Mouse (Mus musculus) large intestine, adult 2 months (tissue): ENCODE results near the gene Ppp2r5d. TPM values are rescaled to one million over a fixed set of nuclear protein-coding genes. Genes with fewer than 3 reads are reported as not detected.

Experiments used
- DNase-seq: peaks from one replicate; pipeline ENCODE4 v3.0.0-alpha.2; 2012; ENCODE audit warnings: low read depth, low spot score
- WGBS: fragments of 180-500 bp; shearing (Covaris S2); methylation state at CpG from one replicate; pipeline ENCODE4 v1.1.7; 2018; 5-methylcytosine and 5-hydroxymethylcytosine counted together
- polyA plus RNA-seq: library from polyadenylated mRNA; depleted of rRNA; stranded (reverse); fragments of >200 nt; gene quantifications from 2 replicates; pipeline ENCODE4 v1.2.3, GENCODE M21; 2012

Ppp2r5d gene
- polyA plus RNA-seq, 1 experiment: 86.8 TPM

DNA sequence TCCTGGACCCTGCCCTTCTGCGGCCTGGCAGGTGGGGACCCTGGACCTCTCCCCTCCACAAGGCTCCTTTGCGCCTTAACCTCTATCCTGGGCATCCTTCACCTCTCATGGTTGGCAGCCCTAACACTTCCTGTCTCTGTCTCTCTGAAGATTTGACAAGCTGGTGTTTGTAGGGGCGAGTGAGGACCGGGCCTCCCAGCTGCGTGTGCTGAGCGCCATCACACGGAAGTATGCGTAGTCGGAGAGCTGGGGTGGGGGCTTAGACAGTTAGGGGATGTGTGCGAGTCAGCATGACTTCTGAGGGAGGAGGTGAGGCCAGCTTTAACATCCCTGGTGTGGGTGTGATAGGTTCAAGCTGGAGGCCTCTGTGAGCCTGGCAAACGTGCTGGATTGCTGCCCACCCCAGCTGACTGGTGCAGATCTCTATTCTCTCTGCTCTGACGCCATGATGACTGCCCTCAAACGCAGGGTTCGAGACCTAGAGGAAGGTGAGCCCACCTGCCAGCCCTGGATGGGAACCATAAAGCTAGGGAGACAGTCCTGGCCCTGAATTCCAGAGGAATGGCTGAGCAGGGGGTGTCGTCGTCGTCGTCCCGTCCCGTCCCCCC is 19.7 kb upstream of the Ppp2r5d start:
- DNase-seq: no peak
- 80% methylated on average over 20 of the region's 20 CpGs for WGBS

- DNase-seq: no peak
- 91% methylated on average over 7 of the region's 7 CpGs for WGBS
Measured at GRCm38 (mm10) chr17:46721077-46721476, 16.2 kb upstream of the Ppp2r5d start.

DNA sequence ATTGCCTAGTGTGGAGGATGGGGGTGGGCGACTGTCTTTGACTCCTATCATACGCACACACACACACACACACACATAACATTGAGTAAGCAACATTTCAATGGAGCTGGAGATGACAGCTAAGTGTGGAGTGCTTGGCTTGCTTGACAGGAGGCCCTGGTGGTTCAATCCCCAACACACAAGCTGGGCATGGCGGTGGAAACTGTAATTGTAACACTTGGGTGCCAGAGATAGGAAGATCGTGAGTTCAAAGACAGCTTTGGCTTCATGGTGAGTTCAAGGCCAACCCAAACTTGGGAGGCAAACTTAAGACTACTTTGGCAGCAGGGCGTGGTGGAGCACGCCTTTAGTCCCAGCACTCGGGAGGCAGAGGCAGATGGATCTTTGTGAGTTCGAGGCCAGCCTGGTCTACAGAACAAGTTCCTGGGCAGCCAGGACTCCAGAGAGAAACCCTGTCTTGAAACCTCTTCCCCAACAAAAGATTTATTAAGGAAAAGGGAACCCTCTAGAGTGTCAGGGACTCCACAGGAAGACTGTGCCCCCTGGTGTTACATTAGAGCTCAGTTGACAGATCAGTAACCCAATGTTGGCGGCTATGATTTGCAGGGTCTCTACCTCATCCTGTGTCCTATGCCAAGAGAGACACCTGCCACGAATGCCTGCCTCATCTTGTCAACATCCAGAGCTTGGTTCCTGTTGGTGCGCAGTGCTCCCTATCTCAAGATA is 10.0 kb upstream of the Ppp2r5d start:
- DNase-seq: no peak
- 92% methylated on average over 11 of the region's 11 CpGs for WGBS

- 87% methylated on average over 9 of the region's 9 CpGs for WGBS
- DNase-seq: no peak
Measured at GRCm38 (mm10) chr17:46713849-46714248, 8.9 kb upstream of the Ppp2r5d start.

GRCm38 (mm10) chr17:46712442-46712841 is 7.5 kb upstream of the Ppp2r5d start:
- WGBS: 22% methylated on average over 7 of the region's 7 CpGs

DNA sequence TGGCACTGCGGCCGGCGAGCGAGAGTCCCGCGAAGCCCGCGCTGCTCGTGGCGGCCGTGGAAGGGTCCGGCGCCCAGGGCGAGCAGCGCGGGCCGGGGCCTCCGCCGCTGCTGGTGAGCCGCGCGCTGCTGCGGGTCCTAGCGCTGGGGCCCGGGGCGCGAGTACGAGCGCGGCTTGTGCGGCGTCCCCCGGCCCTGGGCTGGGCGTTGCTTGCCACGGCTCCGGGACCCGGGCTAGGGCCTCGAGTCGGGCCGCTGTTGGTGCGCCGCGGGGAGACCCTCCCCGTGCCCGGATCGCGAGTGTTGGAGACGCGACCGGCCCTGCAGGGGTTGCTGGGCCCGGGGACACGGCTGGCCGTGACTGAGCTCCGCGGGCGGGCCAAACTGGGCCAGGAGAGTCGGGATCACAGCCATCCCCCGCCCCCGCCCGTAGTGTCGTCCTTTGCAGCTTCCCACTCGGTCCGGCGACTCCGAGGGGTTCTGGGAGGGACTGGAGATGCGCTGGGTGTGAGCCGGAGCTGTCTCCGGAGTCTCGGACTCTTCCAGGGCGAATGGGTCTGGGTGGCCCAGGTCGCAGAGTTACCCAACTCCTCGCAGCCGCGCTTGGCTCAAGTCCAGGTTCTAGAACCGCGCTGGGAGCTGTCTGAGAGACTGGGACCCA is 6.8 kb upstream of the Ppp2r5d start:
- under 1% methylated on average over 76 of the region's 76 CpGs for WGBS
- DNase-seq: no peak

More at GRCm38 (mm10) chr17:46712442-46712841, 7.5 kb upstream of the Ppp2r5d start:
- DNase-seq: no peak

DNA sequence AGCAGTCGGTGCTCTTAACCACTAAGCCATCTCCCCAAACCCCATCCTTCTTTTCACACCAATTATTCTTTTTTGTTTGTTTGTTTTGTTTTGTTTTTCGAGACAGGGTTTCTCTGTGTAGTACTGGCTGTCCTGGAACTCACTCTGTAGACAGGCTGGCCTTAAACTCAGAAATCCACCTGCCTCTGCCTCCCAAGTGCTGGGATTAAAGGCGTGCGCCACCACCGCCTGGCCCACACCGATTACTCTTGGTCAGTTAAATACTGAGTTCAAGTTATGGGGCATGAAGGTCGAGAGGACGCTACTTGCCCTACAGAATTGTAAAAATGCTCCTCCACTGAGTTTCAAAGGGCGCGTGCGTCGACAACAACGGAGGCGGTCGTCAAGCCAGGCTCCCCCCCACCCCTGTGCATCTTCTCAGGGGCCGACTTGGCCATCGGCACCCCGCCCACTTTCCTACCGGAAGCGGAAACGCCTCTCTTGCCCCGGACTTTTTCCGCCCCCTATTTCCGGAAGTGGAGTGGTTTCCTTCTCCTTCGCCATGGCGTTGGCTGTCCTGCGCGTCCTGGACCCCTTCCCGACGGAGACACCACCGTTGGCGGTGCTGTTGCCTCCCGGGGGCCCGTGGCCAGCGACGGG is 6.2 kb upstream of the Ppp2r5d start, which contains the start of gene Pex6:
Gene Pex6, plus strand, starts transcription at position 505 of the 639 bp plus-strand sequence.
- peak; percentile 84 for DNase-seq
- WGBS: 5% methylated on average over 36 of the region's 36 CpGs

GRCm38 (mm10) chr17:46706375-46707089 is 1.6 kb upstream of the Ppp2r5d start:
- 93% methylated on average over 14 of the region's 14 CpGs for WGBS

GRCm38 (mm10) chr17:46703971-46704886 is 682 bp downstream of the Ppp2r5d start:
- DNase-seq: no peak
- 2% methylated on average over 40 of the region's 41 CpGs for WGBS

More at GRCm38 (mm10) chr17:46706375-46707089, 1.6 kb upstream of the Ppp2r5d start:
- no peak for DNase-seq

- DNase-seq: no peak
- WGBS: 85% methylated on average over 5 of the region's 5 CpGs
Measured at GRCm38 (mm10) chr17:46702506-46702905, 2.4 kb downstream of the Ppp2r5d start.

DNA sequence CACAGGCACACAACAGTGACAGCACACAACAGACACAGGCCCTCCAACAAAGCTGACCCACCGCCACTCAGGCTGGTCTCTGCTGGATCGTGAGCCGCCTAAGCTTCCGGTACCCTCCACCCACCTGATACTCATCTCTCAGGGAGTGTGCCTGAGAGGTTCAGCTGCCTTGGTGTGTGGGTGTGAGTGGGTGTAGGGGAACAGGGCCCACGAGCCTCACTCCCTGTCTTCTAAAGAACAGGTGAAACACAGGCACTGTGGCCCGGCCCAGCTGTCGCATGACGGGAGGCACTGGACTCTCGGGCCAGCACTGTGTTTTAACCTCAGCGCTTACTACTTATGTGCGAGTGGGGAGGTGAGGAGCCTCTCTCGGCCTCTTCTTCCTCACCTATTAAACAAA is 2.8 kb downstream of the Ppp2r5d start:
- 89% methylated on average over 12 of the region's 12 CpGs for WGBS
- DNase-seq: no peak

GRCm38 (mm10) chr17:46701489-46701888 is 3.4 kb downstream of the Ppp2r5d start:
- no peak for DNase-seq
- WGBS: 70% methylated on average over 12 of the region's 12 CpGs

GRCm38 (mm10) chr17:46699912-46700311 is 5.0 kb downstream of the Ppp2r5d start:
- no peak for DNase-seq
- 79% methylated on average over 3 of the region's 3 CpGs for WGBS

GRCm38 (mm10) chr17:46699245-46699644 is 5.7 kb downstream of the Ppp2r5d start:
- no peak for DNase-seq
- 60% methylated on average over 5 of the region's 5 CpGs for WGBS

- 79% methylated on average over 6 of the region's 6 CpGs for WGBS
- DNase-seq: no peak
Measured at GRCm38 (mm10) chr17:46698515-46698914, 6.4 kb downstream of the Ppp2r5d start.

- DNase-seq: no peak
- WGBS: 89% methylated on average over 1 of the region's 1 CpGs
Measured at GRCm38 (mm10) chr17:46694517-46695063, 10.3 kb downstream of the Ppp2r5d start.

- WGBS: 59% methylated on average over 2 of the region's 2 CpGs
- DNase-seq: no peak
Measured at GRCm38 (mm10) chr17:46691390-46691789, 13.5 kb downstream of the Ppp2r5d start.

DNA sequence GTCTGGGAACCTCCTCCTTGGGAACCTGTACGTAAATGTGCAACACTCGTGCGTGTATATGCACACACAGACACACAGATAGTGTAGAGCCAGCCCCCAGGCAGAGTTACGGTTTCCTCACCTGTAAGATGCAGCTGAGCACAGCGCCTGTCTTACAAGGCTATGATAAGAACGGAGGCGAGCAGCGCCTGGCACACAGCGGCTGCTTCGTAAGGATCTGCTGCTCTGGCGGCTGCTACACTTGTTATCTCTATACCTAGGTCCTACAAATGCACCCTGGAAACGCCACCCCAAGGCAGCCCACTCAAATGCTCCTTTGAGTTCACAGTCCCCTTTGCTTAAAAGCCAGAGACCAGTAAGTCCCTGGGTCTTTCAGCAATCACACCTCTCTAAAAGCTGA is 14.2 kb downstream of the Ppp2r5d start:
- no peak for DNase-seq

More for the DNA sequence above, 14.2 kb downstream of the Ppp2r5d start:
- 92% methylated on average over 12 of the region's 12 CpGs for WGBS
